Mouse (Mus musculus): ENCODE measurements around the gene A930018P22Rik. TPM values are rescaled to one million over a fixed set of nuclear protein-coding genes. Genes with fewer than 3 reads are reported as not detected.

Gene A930018P22Rik
- polyA plus RNA-seq, 1 experiment from 2014 or later, result 0.29 TPM

GRCm38 (mm10) chr2:104150608-104151397 lies 28.2 kb downstream of the A930018P22Rik start:
- no peak overlapping the region for H3K4me2 ChIP-seq (ENCODE audit: low read length)
- no peak for TF ChIP-seq CTCF (IDR thresholded peaks at IDR 0.05; ENCODE audit: low read depth)
- 0 out of 2 replicates have a peak, but pooled peaks cover 7% of the 10 kb centered on the region for H3K4me1 ChIP-seq (replicated peaks; ENCODE audit: insufficient read depth, low read length)
- 63% methylated on average over 6 of the region's 6 CpGs for WGBS
- no peak for ATAC-seq (replicated peaks; ENCODE audit: low FRiP score, low read depth)
- H3K36me3 ChIP-seq (ENCODE audit: insufficient read depth, low read length), result no peaks in the 10 kb centered on the region
- no peak overlapping the region for H3K4me3 ChIP-seq (replicated peaks; ENCODE audit: low read depth, low read length)
- H3K9me3 ChIP-seq (replicated peaks; ENCODE audit: low read length), result no peaks in the 10 kb centered on the region
- no peak overlapping the region for H3K9ac ChIP-seq (ENCODE audit: low read depth, low read length)
- DNase-seq (ENCODE audit: low spot score), result peak; percentile 36
- H3K27me3 ChIP-seq (ENCODE audit: insufficient read depth, low read length), result no peaks in the 10 kb centered on the region
- no peak overlapping the region for H3K27ac ChIP-seq

GRCm38 (mm10) chr2:104153345-104153744 lies 30.8 kb downstream of the A930018P22Rik start:
- no peak overlapping the region for H3K4me2 ChIP-seq (ENCODE audit: low read length)
- no peak overlapping the region for H3K9ac ChIP-seq (ENCODE audit: low read depth, low read length)
- no peaks in the 10 kb centered on the region for H3K36me3 ChIP-seq (ENCODE audit: insufficient read depth, low read length)
- H3K4me1 ChIP-seq (replicated peaks; ENCODE audit: insufficient read depth, low read length), result 0 out of 2 replicates have a peak, but pooled peaks cover 4% of the 10 kb centered on the region
- ATAC-seq (replicated peaks; ENCODE audit: low FRiP score, low read depth), result no peak
- TF ChIP-seq CTCF (IDR thresholded peaks at IDR 0.05; ENCODE audit: low read depth), result no peak
- no peaks in the 10 kb centered on the region for H3K9me3 ChIP-seq (replicated peaks; ENCODE audit: low read length)
- WGBS, result 75% methylated on average over 4 of the region's 4 CpGs
- no peak for DNase-seq (ENCODE audit: low spot score)
- H3K27ac ChIP-seq, result no peak overlapping the region
- H3K4me3 ChIP-seq (replicated peaks; ENCODE audit: low read depth, low read length), result no peak overlapping the region
- no peaks in the 10 kb centered on the region for H3K27me3 ChIP-seq (ENCODE audit: insufficient read depth, low read length)

- Histone ChIP-seq H3K27me3 (ENCODE audit: insufficient read depth, low read length) (no peaks in the 10 kb centered on the region), H3K9ac (ENCODE audit: low read depth, low read length) (no peak overlapping the region), H3K9me3 (replicated peaks; ENCODE audit: low read length) (no peaks in the 10 kb centered on the region), H3K4me2 (ENCODE audit: low read length) (no peak overlapping the region), H3K4me1 (replicated peaks; ENCODE audit: insufficient read depth, low read length) (no peaks in the 10 kb centered on the region), H3K27ac (no peak overlapping the region), H3K4me3 (replicated peaks; ENCODE audit: low read depth, low read length) (no peak overlapping the region), H3K36me3 (ENCODE audit: insufficient read depth, low read length) (no peaks in the 10 kb centered on the region)
- ATAC-seq (replicated peaks; ENCODE audit: low FRiP score, low read depth), result no peak
- 76% methylated on average over 3 of the region's 3 CpGs for WGBS
- DNase-seq (ENCODE audit: low spot score), result no peak
- TF ChIP-seq CTCF (IDR thresholded peaks at IDR 0.05; ENCODE audit: low read depth), result no peak
These were observed 31.3 kb downstream of the A930018P22Rik start for GRCm38 (mm10) chr2:104153876-104154275.

GRCm38 (mm10) chr2:104157831-104158230 lies 35.3 kb downstream of the A930018P22Rik start:
- H3K27me3 ChIP-seq (ENCODE audit: insufficient read depth, low read length), result no peaks in the 10 kb centered on the region
- TF ChIP-seq CTCF (IDR thresholded peaks at IDR 0.05; ENCODE audit: low read depth), result no peak
- no peak overlapping the region for H3K4me2 ChIP-seq (ENCODE audit: low read length)
- no peaks in the 10 kb centered on the region for H3K36me3 ChIP-seq (ENCODE audit: insufficient read depth, low read length)
- no peak overlapping the region for H3K9ac ChIP-seq (ENCODE audit: low read depth, low read length)
- 71% methylated on average over 4 of the region's 4 CpGs for WGBS
- ATAC-seq (replicated peaks; ENCODE audit: low FRiP score, low read depth) (no peak), DNase-seq (ENCODE audit: low spot score) (no peak)
- no peaks in the 10 kb centered on the region for H3K9me3 ChIP-seq (replicated peaks; ENCODE audit: low read length)
- no peak overlapping the region for H3K27ac ChIP-seq
- H3K4me1 ChIP-seq (replicated peaks; ENCODE audit: insufficient read depth, low read length), result no peaks in the 10 kb centered on the region
- no peak overlapping the region for H3K4me3 ChIP-seq (replicated peaks; ENCODE audit: low read depth, low read length)

GRCm38 (mm10) chr2:104163418-104163817 lies 40.8 kb downstream of the A930018P22Rik start:
- Histone ChIP-seq H3K4me2 (ENCODE audit: low read length) (no peak overlapping the region), H3K36me3 (ENCODE audit: insufficient read depth, low read length) (no peaks in the 10 kb centered on the region), H3K9ac (ENCODE audit: low read depth, low read length) (no peak overlapping the region), H3K9me3 (replicated peaks; ENCODE audit: low read length) (no peaks in the 10 kb centered on the region), H3K27ac (no peak overlapping the region), H3K4me1 (replicated peaks; ENCODE audit: insufficient read depth, low read length) (0 out of 2 replicates have a peak, but pooled peaks cover 9% of the 10 kb centered on the region), H3K27me3 (ENCODE audit: insufficient read depth, low read length) (no peaks in the 10 kb centered on the region), H3K4me3 (replicated peaks; ENCODE audit: low read depth, low read length) (no peak overlapping the region)
- TF ChIP-seq CTCF (IDR thresholded peaks at IDR 0.05; ENCODE audit: low read depth), result no peak
- ATAC-seq (replicated peaks; ENCODE audit: low FRiP score, low read depth) (peak; percentile 73; the same call in 1 of the 2 replicates), DNase-seq (ENCODE audit: low spot score) (peak; percentile 74)
- WGBS, result 43% methylated on average over 7 of the region's 7 CpGs

GRCm38 (mm10) chr2:104163978-104164487 lies 41.5 kb downstream of the A930018P22Rik start:
- WGBS, result 86% methylated on average over 4 of the region's 4 CpGs

More at GRCm38 (mm10) chr2:104163978-104164487, 41.5 kb downstream of the A930018P22Rik start:
- H3K27me3 ChIP-seq (ENCODE audit: insufficient read depth, low read length), result no peaks in the 10 kb centered on the region
- H3K36me3 ChIP-seq (ENCODE audit: insufficient read depth, low read length), result no peaks in the 10 kb centered on the region
- no peak overlapping the region for H3K4me3 ChIP-seq (replicated peaks; ENCODE audit: low read depth, low read length)
- 0 out of 2 replicates have a peak, but pooled peaks cover 9% of the 10 kb centered on the region for H3K4me1 ChIP-seq (replicated peaks; ENCODE audit: insufficient read depth, low read length)
- no peak overlapping the region for H3K27ac ChIP-seq
- DNase-seq (ENCODE audit: low spot score) (no peak), ATAC-seq (replicated peaks; ENCODE audit: low FRiP score, low read depth) (no peak)
- no peak for TF ChIP-seq CTCF (IDR thresholded peaks at IDR 0.05; ENCODE audit: low read depth)
- H3K9ac ChIP-seq (ENCODE audit: low read depth, low read length), result no peak overlapping the region
- H3K9me3 ChIP-seq (replicated peaks; ENCODE audit: low read length), result no peaks in the 10 kb centered on the region
- H3K4me2 ChIP-seq (ENCODE audit: low read length), result no peak overlapping the region
